Mouse (Mus musculus) C2C12 (cell line): ENCODE data around the gene Cpa3.

Source experiments
- CTCF ChIP-seq: IDR thresholded peaks from one replicate; pipeline ENCODE4 v1.5.1; 2011; ENCODE audit not compliant: control insufficient read depth, insufficient read depth, insufficient read length
- MAX ChIP-seq: IDR thresholded peaks from one replicate; pipeline ENCODE4 v1.6.1; 2011; ENCODE audit warnings: mild to moderate bottlenecking, control low read depth
- MYOG ChIP-seq: IDR thresholded peaks from one replicate; pipeline ENCODE4 v1.6.1; 2011; ENCODE audit not compliant: control insufficient read depth, insufficient read length; ENCODE audit errors: extremely low read depth

- TF ChIP-seq CTCF (no peak), MYOG (no peak), MAX (no peak)
Observed at GRCm38 (mm10) chr3:20243913-20244312, 1.9 kb upstream of the Cpa3 start.
